Mouse (Mus musculus) thymus, adult 2 months (tissue): ENCODE results near the gene 5730455P16Rik.

Experiments used
- CTCF ChIP-seq: fragments of 200-500 bp; IDR thresholded peaks from 2 replicates; pipeline ENCODE4 v1.5.1; 2012; ENCODE audit warnings: mild to moderate bottlenecking, control low read depth, low read length, moderate library complexity, borderline replicate concordance; ENCODE audit not compliant: control insufficient read depth, poor library complexity, insufficient read depth; ENCODE audit errors: extremely low read depth
- POLR2A ChIP-seq: fragments of 200-500 bp; IDR thresholded peaks from 2 replicates; pipeline ENCODE4 v1.6.1; 2012; ENCODE audit warnings: mild to moderate bottlenecking, low read length, control low read depth, moderate library complexity; ENCODE audit not compliant: control insufficient read depth, poor library complexity, insufficient read depth; ENCODE audit errors: extremely low read depth

GRCm38 (mm10) chr11:80383626-80384046 is 5.8 kb upstream of the 5730455P16Rik start:
- TF ChIP-seq POLR2A = no peak
- TF ChIP-seq CTCF = no peak
